Mouse (Mus musculus) lung, postnatal 0 days (tissue): ENCODE results near the gene Serinc2. TPM values are rescaled to one million over a fixed set of nuclear protein-coding genes. Genes with fewer than 3 reads are reported as not detected.
A peak's percentile ranks its signal among the peaks of the same experiment; 100 is the strongest.

ENCODE experiments used
- ATAC-seq: fragments of 200-750 bp; cut with Nextera tagmentation; 2 replicates; pipeline ENCODE4 v1.8.0; 2017; ENCODE audit warnings: moderate library complexity
- DNase-seq: peaks from one replicate; pipeline ENCODE4 v3.0.0-alpha.2; 2016; ENCODE audit warnings: low spot score
- H3K27ac ChIP-seq: fragments of 300-500 bp; sonication (generic); 2 replicates; pipeline ENCODE4 v1.5.1; 2014; ENCODE audit warnings: antibody characterized with exemption, mild to moderate bottlenecking, low read length, mixed read lengths
- H3K27me3 ChIP-seq: fragments of 300-500 bp; sonication (generic); replicated peaks from 2 replicates; pipeline ENCODE4 v1.6.1; 2014; ENCODE audit warnings: low read length, mixed read lengths; ENCODE audit not compliant: insufficient read depth
- H3K36me3 ChIP-seq: fragments of 300-500 bp; sonication (generic); 2 replicates; pipeline ENCODE4 v1.6.1; 2014; ENCODE audit warnings: low read length, mixed read lengths; ENCODE audit not compliant: insufficient read depth
- H3K4me1 ChIP-seq: fragments of 300-500 bp; sonication (generic); 2 replicates; pipeline ENCODE4 v1.6.1; 2014; ENCODE audit warnings: antibody characterized with exemption, low read depth, low read length, mixed read lengths; ENCODE audit not compliant: insufficient read depth
- H3K4me2 ChIP-seq: fragments of 300-500 bp; sonication (generic); replicated peaks from 2 replicates; pipeline ENCODE4 v1.6.1; 2014; ENCODE audit warnings: low read depth, mild to moderate bottlenecking, low read length, moderate library complexity, mixed read lengths
- H3K4me3 ChIP-seq: fragments of 300-500 bp; sonication (generic); 2 replicates; pipeline ENCODE4 v1.5.1; 2014; ENCODE audit warnings: low read depth, low read length
- H3K9ac ChIP-seq: fragments of 300-500 bp; sonication (generic); replicated peaks from 2 replicates; pipeline ENCODE4 v1.6.1; 2014; ENCODE audit warnings: low read depth, mild to moderate bottlenecking
- H3K9me3 ChIP-seq: fragments of 300-500 bp; sonication (generic); 2 replicates; pipeline ENCODE4 v1.6.1; 2016; ENCODE audit warnings: low read length, mixed read lengths
- CTCF ChIP-seq: IDR thresholded peaks from 2 replicates; pipeline ENCODE4 v1.5.1; 2016; ENCODE audit warnings: antibody characterized with exemption, mild to moderate bottlenecking
- EP300 ChIP-seq: IDR thresholded peaks from 2 replicates; pipeline ENCODE4 v1.6.1; 2016; ENCODE audit warnings: antibody characterized with exemption, mild to moderate bottlenecking, control low read depth
- WGBS: fragments of 180-500 bp; shearing (Covaris S2); extraction: QIAGEN DNeasy Blood & Tissue Kit; methylation state at CpG from one replicate; pipeline ENCODE4 v1.1.7; 2014; 5-methylcytosine and 5-hydroxymethylcytosine counted together
- polyA plus RNA-seq: library from polyadenylated mRNA; unstranded; fragments of >200 nt; fragmentation: Nextera tagmentation; extraction: Ambion mirVana; gene quantifications from 2 replicates; pipeline ENCODE4 v1.2.1, GENCODE M21; 2015

Serinc2 gene
- polyA plus RNA-seq, 1 experiment from 2014 or later = 26.6 TPM

DNA sequence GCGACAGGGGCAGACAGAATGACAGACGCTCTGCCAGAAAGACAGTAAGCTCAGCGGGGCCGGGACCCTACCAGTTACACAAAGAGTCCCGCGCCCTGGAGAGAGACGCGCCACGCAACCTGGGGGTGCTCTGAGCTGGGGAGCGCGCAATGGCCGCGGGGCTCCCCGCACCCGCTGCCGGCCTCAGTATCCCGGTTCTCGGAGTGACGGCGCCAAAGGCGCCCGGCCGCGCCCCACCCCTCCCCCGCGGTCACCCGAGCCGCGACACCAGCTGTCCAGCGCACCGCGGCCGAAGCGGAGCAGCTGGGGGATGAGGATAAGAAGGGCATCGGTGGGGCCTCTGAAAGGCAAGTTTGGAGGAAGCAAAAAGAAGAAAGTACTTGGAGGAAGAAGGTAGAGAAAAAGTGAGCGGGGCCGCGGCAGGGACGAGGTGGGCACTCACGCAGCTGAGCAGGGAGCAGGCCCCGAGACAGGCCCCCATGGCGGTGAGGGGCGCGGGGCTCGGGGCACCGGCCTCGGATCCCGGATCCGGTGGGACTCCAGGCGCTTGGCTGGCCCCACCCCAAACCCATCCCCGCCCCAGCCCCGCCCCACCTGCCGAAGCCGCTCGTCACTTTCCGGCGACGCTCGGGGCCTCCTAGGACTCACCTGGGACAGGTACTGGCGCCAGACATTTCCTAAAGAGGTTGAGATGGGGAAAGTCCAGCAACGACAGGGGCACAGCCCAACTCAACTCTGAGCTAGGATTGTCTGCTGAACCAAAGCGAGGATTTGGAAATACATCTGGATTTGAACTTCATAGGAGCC, 3.8 kb downstream of the Serinc2 start:
- peak overlapping the region; percentile 48 for H3K4me3 ChIP-seq
- peak overlapping the region; percentile 32; the same call in 1 of the 2 replicates for H3K9ac ChIP-seq

DNA sequence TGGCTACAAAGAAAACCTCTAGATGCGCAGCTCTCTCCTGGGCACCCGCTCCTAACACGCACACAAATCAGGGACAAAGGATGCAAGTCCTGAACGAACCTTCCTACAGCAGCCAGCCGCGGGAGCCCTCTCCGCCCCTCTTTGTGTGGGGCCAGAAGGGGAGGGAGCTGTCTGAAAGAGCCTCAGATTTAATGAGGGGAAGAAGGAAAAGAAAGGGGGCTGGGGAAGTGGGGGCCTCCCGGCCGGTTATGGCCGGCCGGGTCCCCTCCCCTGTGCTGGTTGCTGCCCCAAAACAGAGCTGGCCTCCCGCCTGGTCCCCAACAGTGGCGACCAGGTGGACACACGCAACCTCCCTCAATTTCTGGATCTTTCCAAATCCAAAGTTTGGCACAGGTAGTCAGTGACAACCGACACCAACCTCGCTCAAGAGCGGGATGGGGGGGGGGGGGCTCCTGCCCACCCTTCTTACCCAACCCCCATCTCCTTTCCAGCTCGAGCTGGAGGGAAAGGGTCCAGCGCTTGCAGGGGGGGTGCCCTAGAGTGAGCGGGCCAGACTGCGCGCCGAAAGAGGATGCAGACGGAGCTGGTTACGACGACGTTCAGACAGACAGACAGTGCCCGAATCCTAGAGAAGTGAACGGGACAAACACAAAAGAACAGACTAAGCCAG, 4.5 kb downstream of the Serinc2 start:
- Histone ChIP-seq H3K4me3 (peak overlapping the region; percentile 48), H3K4me1 (peaks cover 6% of the 10 kb centered on the region; the same call in 1 of the 2 replicates), H3K27me3 (peaks cover 14% of the 10 kb centered on the region; the same call in 1 of the 2 replicates), H3K9ac (peak overlapping the region; percentile 32; the same call in 1 of the 2 replicates), H3K4me2 (peak overlapping the region; percentile 78), H3K9me3 (no peaks in the 10 kb centered on the region), H3K27ac (no peak overlapping the region), H3K36me3 (no peaks in the 10 kb centered on the region)
- DNase-seq = no peak
- peak; percentile 24; the same call in 1 of the 2 replicates for ATAC-seq
- TF ChIP-seq CTCF (no peak), EP300 (no peak)
- 2% methylated on average over 29 of the region's 29 CpGs for WGBS

More for the DNA sequence above, 3.8 kb downstream of the Serinc2 start:
- no peak for TF ChIP-seq EP300
- no peak for TF ChIP-seq CTCF
- peak overlapping the region; percentile 78 for H3K4me2 ChIP-seq
- DNase-seq (peak; percentile 46), ATAC-seq (peak; percentile 86)
- peaks cover 14% of the 10 kb centered on the region; the same call in 1 of the 2 replicates for H3K27me3 ChIP-seq
- no peak overlapping the region for H3K27ac ChIP-seq
- peaks cover 6% of the 10 kb centered on the region; the same call in 1 of the 2 replicates for H3K4me1 ChIP-seq
- H3K36me3 ChIP-seq = no peaks in the 10 kb centered on the region
- WGBS = 3% methylated on average over 56 of the region's 62 CpGs
- no peaks in the 10 kb centered on the region for H3K9me3 ChIP-seq

DNA sequence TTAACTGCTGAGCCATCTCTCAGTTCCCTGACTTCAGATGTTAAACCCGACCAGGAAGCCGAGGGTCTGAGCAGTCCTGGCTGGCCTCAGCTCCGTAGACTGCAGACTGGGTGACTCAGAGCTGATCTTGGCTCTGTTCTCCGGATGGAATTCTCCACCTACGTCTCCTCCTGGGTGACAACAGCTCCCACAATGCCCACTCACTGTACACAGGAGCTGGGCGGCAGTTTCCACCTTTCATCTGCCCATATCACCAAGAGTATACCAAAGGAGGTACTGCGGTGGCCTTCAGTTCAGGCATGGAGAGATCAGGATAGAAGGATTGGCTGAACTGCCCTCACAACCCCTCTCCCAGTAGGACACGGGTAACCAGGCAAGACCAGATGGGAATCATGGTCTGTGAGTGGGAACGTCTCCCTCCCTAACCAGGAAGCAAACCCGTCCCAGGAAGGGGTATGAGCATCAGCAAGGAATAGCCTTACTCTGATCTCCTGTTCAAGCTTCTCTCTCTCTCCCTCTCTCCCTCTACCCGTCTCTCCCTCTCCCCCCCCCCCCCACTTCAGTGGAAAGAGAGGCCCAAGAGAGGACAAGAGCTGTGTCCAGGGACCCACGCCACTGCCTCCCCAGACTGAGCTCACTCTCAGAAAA, 5.2 kb downstream of the Serinc2 start:
- 13% methylated on average over 11 of the region's 12 CpGs for WGBS
- TF ChIP-seq EP300 = no peak
- TF ChIP-seq CTCF = no peak
- no peaks in the 10 kb centered on the region for H3K9me3 ChIP-seq
- H3K4me2 ChIP-seq = peak overlapping the region; percentile 78
- H3K4me3 ChIP-seq = 0 out of 2 replicates have a peak overlapping the region, but pooled peaks have one; percentile 48
- DNase-seq = peak; percentile 43
- H3K36me3 ChIP-seq = no peaks in the 10 kb centered on the region
- peaks cover 6% of the 10 kb centered on the region; the same call in 1 of the 2 replicates for H3K4me1 ChIP-seq
- H3K27me3 ChIP-seq = peaks cover 14% of the 10 kb centered on the region; the same call in 1 of the 2 replicates
- peak; percentile 46 for ATAC-seq
- no peak overlapping the region for H3K9ac ChIP-seq
- no peak overlapping the region for H3K27ac ChIP-seq

DNA sequence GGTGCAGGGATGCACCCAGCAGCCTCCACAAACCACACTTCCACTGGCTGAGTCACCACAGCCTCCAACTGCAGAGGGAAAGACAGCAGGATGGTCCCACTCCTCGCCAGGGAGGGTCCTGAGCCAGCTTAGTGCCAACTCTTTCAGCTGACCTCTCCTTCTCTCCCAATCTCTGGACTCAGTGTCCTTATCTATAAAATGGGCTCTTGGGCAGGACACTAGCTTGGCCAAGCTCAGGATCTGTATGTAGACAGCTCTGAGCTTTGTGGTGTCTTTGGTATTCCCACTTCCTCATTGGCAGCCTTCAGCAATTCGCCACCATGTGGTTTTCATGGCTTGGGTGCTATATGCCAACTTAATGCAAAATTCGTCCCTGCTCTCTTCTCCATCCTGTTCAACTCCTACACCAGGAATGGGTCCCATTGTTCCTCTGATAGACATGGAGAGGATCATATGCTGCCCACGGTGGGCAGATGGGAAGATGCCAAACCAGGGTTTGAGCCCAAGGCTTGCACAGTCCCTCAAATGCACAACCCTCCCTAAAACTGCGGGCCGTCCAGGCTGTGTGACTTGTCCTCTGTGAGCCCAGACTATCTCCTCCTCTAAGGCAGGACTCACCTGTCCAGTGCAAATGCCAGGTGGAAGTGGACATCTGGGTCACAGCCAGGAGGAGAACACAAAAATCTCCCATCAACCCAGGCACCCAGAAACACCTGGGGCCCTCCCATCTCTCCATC, 8.2 kb downstream of the Serinc2 start:
- no peak overlapping the region for H3K27ac ChIP-seq
- 76% methylated on average over 6 of the region's 6 CpGs for WGBS
- H3K27me3 ChIP-seq = peaks cover 11% of the 10 kb centered on the region; the same call in 1 of the 2 replicates
- no peak overlapping the region for H3K4me2 ChIP-seq
- peaks cover 6% of the 10 kb centered on the region; the same call in 1 of the 2 replicates for H3K4me1 ChIP-seq
- no peak for DNase-seq
- TF ChIP-seq CTCF (no peak), EP300 (no peak)
- H3K36me3 ChIP-seq = no peaks in the 10 kb centered on the region
- no peak overlapping the region for H3K4me3 ChIP-seq
- no peaks in the 10 kb centered on the region for H3K9me3 ChIP-seq
- no peak overlapping the region for H3K9ac ChIP-seq
- ATAC-seq = no peak

DNA sequence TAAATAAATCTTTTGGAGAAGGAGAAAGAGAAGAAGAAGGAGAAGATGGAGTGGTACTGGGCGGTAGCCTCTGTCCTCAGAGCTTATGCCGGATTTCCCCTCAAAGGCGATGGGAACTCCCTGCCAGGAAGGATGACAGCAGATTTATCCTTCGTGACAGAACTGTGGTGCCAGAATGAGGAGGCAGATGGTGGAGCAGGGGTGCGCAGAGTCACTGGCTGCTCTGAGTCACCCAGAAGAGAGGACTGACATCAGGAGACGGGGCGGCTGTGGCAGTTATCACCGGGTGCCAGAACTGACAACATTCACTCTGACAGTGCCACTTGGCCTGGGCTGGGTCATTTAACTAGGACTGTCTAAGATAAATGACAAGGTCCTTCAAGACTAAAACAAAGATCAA, 8.9 kb downstream of the Serinc2 start:
- H3K4me1 ChIP-seq = peaks cover 6% of the 10 kb centered on the region; the same call in 1 of the 2 replicates

More for the DNA sequence above, 8.9 kb downstream of the Serinc2 start:
- H3K4me3 ChIP-seq = no peak overlapping the region
- no peak overlapping the region for H3K9ac ChIP-seq
- WGBS = 62% methylated on average over 8 of the region's 8 CpGs
- H3K4me2 ChIP-seq = no peak overlapping the region
- peaks cover 6% of the 10 kb centered on the region; the same call in 1 of the 2 replicates for H3K27me3 ChIP-seq
- no peaks in the 10 kb centered on the region for H3K36me3 ChIP-seq
- no peak overlapping the region for H3K27ac ChIP-seq
- ATAC-seq = no peak
- no peak for DNase-seq
- no peaks in the 10 kb centered on the region for H3K9me3 ChIP-seq
- no peak for TF ChIP-seq EP300
- TF ChIP-seq CTCF = no peak
